Mouse (Mus musculus) heart, embryonic 14.5 days (tissue): ENCODE data around the gene Akap8l. TPM values are rescaled to one million over a fixed set of nuclear protein-coding genes. Genes with fewer than 3 reads are reported as not detected.

Source experiments
- ATAC-seq: fragments of 200-750 bp; cut with Nextera tagmentation; 2 replicates; pipeline ENCODE4 v1.8.0; 2017; ENCODE audit warnings: low read depth, moderate TSS enrichment; ENCODE audit not compliant: insufficient number of reproducible peaks, insufficient read depth, low FRiP score
- H3K27ac ChIP-seq, 2 experiments: fragments of 200-500 bp in 1 of 2; fragments of 300-500 bp in 1 of 2; sonication (generic) in 1 of 2; replicated peaks in 1 of 2; 2 replicates each; pipeline ENCODE4 v1.5.1; 2012 to 2014; ENCODE audit warnings: low read depth in 2 of 2, low read length in 2 of 2, control low read depth in 1 of 2, mild to moderate bottlenecking in 1 of 2, mixed read lengths in 1 of 2; ENCODE audit not compliant: control insufficient read depth in 1 of 2, insufficient read depth in 1 of 2
- H3K27me3 ChIP-seq: fragments of 300-500 bp; sonication (generic); 2 replicates; pipeline ENCODE4 v1.6.1; 2014; ENCODE audit warnings: mild to moderate bottlenecking, low read length, control low read depth; ENCODE audit not compliant: control insufficient read depth, insufficient read depth
- H3K36me3 ChIP-seq: fragments of 300-500 bp; sonication (generic); 2 replicates; pipeline ENCODE4 v1.6.1; 2014; ENCODE audit warnings: mild to moderate bottlenecking, control low read depth, low read length, mixed read lengths; ENCODE audit not compliant: control insufficient read depth, insufficient read depth
- H3K4me1 ChIP-seq, 2 experiments: fragments of 200-500 bp in 1 of 2; fragments of 300-500 bp in 1 of 2; sonication (generic) in 1 of 2; 2 replicates each; pipeline ENCODE4 v1.6.1; 2012 to 2014; ENCODE audit warnings: low read length in 2 of 2, control low read depth in 1 of 2, mixed read lengths in 1 of 2; ENCODE audit not compliant: control insufficient read depth in 2 of 2, insufficient read depth in 2 of 2
- H3K4me2 ChIP-seq: fragments of 300-500 bp; sonication (generic); 2 replicates; pipeline ENCODE4 v1.6.1; 2014; ENCODE audit warnings: mild to moderate bottlenecking, low read length
- H3K4me3 ChIP-seq, 2 experiments: fragments of 200-500 bp in 1 of 2; fragments of 300-500 bp in 1 of 2; sonication (generic) in 1 of 2; 2 replicates each; pipeline ENCODE4 v1.5.1; 2012 to 2014; ENCODE audit warnings: low read length in 2 of 2, mild to moderate bottlenecking in 2 of 2, control low read depth in 1 of 2, low read depth in 1 of 2, moderate library complexity in 1 of 2; ENCODE audit not compliant: control insufficient read depth in 1 of 2, insufficient read depth in 1 of 2
- H3K9ac ChIP-seq: fragments of 300-500 bp; sonication (generic); 2 replicates; pipeline ENCODE4 v1.6.1; 2014; ENCODE audit warnings: mild to moderate bottlenecking, low read length
- H3K9me3 ChIP-seq: fragments of 300-500 bp; sonication (generic); 2 replicates; pipeline ENCODE4 v1.6.1; 2016; ENCODE audit warnings: low read length, control low read depth; ENCODE audit not compliant: control insufficient read depth
- WGBS: fragments of 180-500 bp; shearing (Covaris S2); extraction: QIAGEN DNeasy Blood & Tissue Kit; methylation state at CpG from one replicate; pipeline ENCODE4 v1.1.7; 2014; 5-methylcytosine and 5-hydroxymethylcytosine counted together
- polyA plus RNA-seq: library from polyadenylated mRNA; unstranded; fragments of >200 nt; fragmentation: Nextera tagmentation; extraction: Ambion mirVana; gene quantifications from 2 replicates; pipeline ENCODE4 v1.2.1, GENCODE M21; 2014

Akap8l gene
- polyA plus RNA-seq, 1 experiment from 2014 or later = 84.1 TPM

DNA sequence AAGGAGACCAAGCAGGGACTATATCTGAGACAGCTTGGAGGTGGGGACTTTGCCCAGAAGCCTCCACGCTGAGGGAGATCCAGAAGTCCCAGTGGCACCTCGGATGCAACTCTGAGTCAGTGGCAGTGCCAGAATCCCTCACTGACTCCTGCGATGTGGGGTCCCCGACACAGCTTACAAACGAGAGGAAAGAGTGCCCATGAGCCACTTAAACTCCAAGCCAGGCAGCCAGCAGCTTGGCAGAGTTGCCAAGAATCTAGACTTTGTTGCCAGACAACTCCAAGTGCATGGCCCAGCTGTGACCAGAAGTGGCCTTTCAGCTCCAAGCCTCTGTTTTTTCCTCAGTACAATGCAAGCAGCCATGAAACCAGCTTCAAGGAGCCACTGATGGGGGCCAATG is 33.3 kb upstream of the Akap8l start:
- peak overlapping the region; percentile 45 to 47; a peak in 3 of 4 replicates for H3K27ac ChIP-seq
- no peaks in the 10 kb centered on the region for H3K9me3 ChIP-seq
- peak overlapping the region; percentile 21 for H3K4me2 ChIP-seq
- no peak for ATAC-seq
- H3K27me3 ChIP-seq = no peaks in the 10 kb centered on the region
- no peak overlapping the region for H3K4me3 ChIP-seq
- H3K4me1 ChIP-seq = peaks cover 21 to 22% of the 10 kb centered on the region in 2 experiments
- no peak overlapping the region for H3K9ac ChIP-seq
- H3K36me3 ChIP-seq = peaks cover 29% of the 10 kb centered on the region
- WGBS = 66% methylated on average over 5 of the region's 5 CpGs

DNA sequence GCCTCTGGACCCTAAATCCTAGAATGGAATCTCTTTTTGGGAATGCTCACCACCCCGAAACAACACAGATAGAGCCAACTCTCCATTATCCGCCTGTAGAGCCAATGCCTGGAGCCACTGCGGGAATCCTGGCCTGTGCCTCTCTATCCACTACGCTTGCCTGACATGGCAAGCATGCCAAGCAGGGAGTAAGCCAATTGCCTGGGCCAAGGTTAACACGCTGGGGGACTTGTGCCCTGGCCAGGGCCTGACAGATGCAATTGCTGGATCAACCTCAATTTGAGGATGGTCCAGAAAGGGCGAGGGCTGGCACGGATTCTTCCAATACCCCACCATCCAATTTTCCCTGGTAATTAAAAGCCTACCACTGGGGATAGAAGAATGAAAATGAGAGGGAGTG is 32.2 kb upstream of the Akap8l start:
- Histone ChIP-seq H3K36me3 (peaks cover 38% of the 10 kb centered on the region), H3K9me3 (no peaks in the 10 kb centered on the region), H3K4me3 (no peak overlapping the region), H3K4me1 (peaks cover 20 to 21% of the 10 kb centered on the region in 2 experiments), H3K4me2 (no peak overlapping the region), H3K9ac (no peak overlapping the region), H3K27ac (no peak overlapping the region), H3K27me3 (no peaks in the 10 kb centered on the region)
- 94% methylated on average over 7 of the region's 7 CpGs for WGBS
- ATAC-seq = no peak

DNA sequence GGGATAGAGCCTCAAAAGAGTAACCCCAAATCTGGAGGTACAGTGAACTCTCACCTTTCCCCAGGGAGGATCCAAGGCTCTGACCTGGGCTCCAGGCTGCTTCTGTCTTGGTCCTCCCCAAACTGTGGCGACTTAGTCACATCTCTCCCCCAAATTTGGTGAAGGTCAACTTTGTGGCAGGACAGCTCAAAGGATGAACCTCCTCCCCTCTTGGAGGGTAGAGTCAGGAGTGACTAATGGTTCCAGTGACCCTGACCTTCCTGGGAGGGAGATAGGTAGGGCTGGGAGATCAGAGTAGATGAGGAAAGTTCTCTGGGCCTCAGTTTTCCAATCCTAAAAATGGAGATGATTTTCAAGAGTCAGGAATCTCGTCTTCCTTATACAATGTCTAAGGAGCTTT is 28.4 kb upstream of the Akap8l start:
- no peak for ATAC-seq

DNA sequence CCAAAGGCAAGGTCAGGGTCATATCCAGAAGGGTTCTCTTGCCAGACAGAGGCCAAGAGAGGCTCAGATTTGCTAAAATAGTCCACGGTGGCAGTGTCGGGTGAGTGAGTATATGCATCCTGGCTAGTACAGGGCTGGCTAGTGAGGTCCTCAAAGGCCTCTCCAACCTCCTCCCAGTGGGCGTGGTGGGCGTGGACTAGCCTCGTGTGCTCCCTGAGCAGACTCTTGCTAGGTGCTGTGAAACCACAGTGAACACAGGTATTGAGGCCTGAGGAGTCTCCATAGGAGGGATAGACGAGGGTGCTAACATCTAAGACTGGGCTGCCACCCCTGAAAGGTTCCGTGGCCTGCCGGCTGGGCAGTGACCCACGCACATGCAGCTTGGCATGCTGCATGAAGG is 26.7 kb upstream of the Akap8l start:
- Histone ChIP-seq H3K4me1 (peaks cover 0 to 2% of the 10 kb centered on the region in 2 experiments; a peak in 1 of 4 replicates), H3K4me2 (no peak overlapping the region), H3K4me3 (no peak overlapping the region), H3K9me3 (no peaks in the 10 kb centered on the region), H3K36me3 (peaks cover 27% of the 10 kb centered on the region), H3K27me3 (no peaks in the 10 kb centered on the region), H3K9ac (no peak overlapping the region), H3K27ac (no peak overlapping the region)
- no peak for ATAC-seq
- 75% methylated on average over 9 of the region's 9 CpGs for WGBS

More for the DNA sequence above, 28.4 kb upstream of the Akap8l start:
- H3K36me3 ChIP-seq = peaks cover 34% of the 10 kb centered on the region
- H3K27me3 ChIP-seq = no peaks in the 10 kb centered on the region
- H3K9me3 ChIP-seq = no peaks in the 10 kb centered on the region
- H3K27ac ChIP-seq = no peak overlapping the region
- H3K9ac ChIP-seq = no peak overlapping the region
- no peak overlapping the region for H3K4me2 ChIP-seq
- no peak overlapping the region for H3K4me3 ChIP-seq
- 75% methylated on average over 2 of the region's 2 CpGs for WGBS
- H3K4me1 ChIP-seq = peaks cover 10 to 11% of the 10 kb centered on the region in 2 experiments

DNA sequence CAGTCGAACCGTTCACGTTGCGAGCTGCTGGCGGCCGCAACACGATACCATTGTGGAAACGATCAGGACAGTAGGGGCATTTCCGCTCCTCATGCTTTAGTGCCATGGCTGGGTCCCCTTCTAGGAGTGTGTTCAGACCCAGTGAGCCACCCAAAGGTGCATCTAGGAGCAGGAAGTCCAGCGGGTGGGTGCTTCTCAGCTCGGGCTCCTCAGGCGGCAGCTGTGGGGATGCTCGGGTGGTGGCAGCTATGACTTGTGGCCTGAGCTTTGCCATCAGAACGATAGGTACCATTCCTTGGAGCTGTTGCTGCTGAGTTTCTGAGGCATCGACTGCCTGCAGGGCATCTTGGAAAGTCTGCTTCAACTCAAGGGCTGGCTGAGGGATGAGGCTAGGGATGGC is 26.1 kb upstream of the Akap8l start:
- Histone ChIP-seq H3K4me3 (no peak overlapping the region), H3K9ac (no peak overlapping the region), H3K4me1 (peaks cover 0 to 2% of the 10 kb centered on the region in 2 experiments; a peak in 1 of 4 replicates), H3K36me3 (peaks cover 27% of the 10 kb centered on the region), H3K9me3 (no peaks in the 10 kb centered on the region), H3K27ac (no peak overlapping the region), H3K27me3 (no peaks in the 10 kb centered on the region), H3K4me2 (no peak overlapping the region)
- no peak for ATAC-seq
- WGBS = 85% methylated on average over 15 of the region's 15 CpGs

DNA sequence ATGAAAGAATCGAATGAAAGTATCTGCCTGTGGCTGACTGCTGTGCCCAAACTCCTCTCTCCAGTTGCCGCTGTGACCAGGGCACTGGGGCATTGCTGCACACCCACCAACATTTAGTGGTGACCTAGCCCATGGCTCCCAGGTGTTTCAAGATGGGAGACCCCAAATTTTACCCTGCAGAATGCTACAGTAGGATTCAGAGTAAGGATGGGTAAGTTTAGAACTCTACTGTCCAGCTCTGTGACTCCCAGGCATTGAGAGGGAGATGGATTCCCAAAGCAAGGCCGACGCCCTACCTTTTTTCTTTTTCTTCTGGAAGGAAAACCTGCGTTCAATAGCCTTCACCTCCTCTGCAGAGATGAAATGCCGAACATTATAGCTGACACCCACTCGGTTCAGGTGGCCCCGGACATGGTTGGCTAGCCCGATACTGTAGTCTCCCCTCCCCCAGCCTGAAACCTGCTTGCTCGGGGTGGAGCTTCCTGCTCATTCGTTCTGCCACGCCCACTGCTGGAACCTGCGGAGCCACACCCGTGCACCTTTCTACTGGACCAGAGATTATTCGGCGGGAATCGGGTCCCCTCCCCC is 18.7 kb upstream of the Akap8l start:
- Histone ChIP-seq H3K4me1 (peaks cover 3 to 10% of the 10 kb centered on the region in 2 experiments; a peak in 3 of 4 replicates), H3K9me3 (no peaks in the 10 kb centered on the region), H3K27ac (no peak overlapping the region), H3K9ac (0 out of 2 replicates have a peak overlapping the region, but pooled peaks have one; percentile 11), H3K4me3 (peak overlapping the region; percentile 26 to 35; a peak in 3 of 4 replicates), H3K4me2 (peak overlapping the region; percentile 61), H3K27me3 (no peaks in the 10 kb centered on the region), H3K36me3 (peaks cover 7% of the 10 kb centered on the region; the same call in 1 of the 2 replicates)
- 22% methylated on average over 10 of the region's 17 CpGs for WGBS
- ATAC-seq = no peak

DNA sequence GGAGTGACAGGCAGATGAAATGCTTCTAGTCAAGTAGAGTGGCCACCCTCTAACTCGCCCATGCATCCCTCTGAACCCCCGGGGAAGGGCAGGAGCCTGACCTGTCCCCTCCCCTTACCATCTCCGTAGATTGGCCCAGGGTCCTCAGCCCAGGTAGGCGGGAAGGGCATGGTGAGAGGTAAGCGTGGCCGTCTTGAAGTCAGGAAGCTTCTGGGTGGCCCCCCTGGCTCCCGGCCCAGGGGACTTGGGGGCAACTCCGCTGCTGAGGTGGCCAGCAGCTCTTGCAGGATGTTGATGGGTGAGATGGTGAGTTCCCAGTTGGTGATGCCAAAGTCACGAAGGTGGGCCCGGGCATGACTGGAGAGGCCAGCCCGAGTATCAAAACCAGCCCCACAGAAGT is 17.3 kb upstream of the Akap8l start:
- peaks cover 9 to 19% of the 10 kb centered on the region in 2 experiments for H3K4me1 ChIP-seq
- no peaks in the 10 kb centered on the region for H3K9me3 ChIP-seq
- no peak overlapping the region for H3K4me2 ChIP-seq
- 83% methylated on average over 11 of the region's 11 CpGs for WGBS
- H3K36me3 ChIP-seq = peaks cover 7% of the 10 kb centered on the region; the same call in 1 of the 2 replicates
- no peaks in the 10 kb centered on the region for H3K27me3 ChIP-seq
- H3K9ac ChIP-seq = no peak overlapping the region
- H3K27ac ChIP-seq = no peak overlapping the region
- no peak for ATAC-seq
- no peak overlapping the region for H3K4me3 ChIP-seq

DNA sequence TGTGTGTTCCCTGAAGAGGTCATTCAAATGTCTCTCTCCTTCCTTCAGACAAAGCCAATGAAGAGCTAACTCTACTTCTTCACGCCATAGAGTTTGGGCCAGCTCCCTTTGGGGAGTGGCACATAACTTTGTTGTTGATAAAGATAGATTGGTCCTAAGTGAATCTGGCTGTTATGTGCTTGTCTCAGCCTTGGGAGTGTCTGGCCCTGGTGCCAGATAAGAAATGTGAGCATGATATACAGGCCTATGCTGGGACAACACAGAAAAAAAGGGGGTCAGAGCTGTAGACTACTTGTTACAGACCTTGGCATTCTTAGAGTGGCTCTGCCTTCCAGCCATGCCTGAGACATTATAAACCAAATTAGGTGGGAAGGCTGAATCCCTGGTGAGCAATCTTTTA is 14.9 kb upstream of the Akap8l start:
- Histone ChIP-seq H3K27ac (no peak overlapping the region), H3K9me3 (no peaks in the 10 kb centered on the region), H3K4me3 (no peak overlapping the region), H3K36me3 (peaks cover 30% of the 10 kb centered on the region), H3K27me3 (no peaks in the 10 kb centered on the region), H3K9ac (no peak overlapping the region), H3K4me2 (no peak overlapping the region), H3K4me1 (peaks cover 10 to 23% of the 10 kb centered on the region in 2 experiments)
- no peak for ATAC-seq
- WGBS = 76% methylated on average over 1 of the region's 1 CpGs
